Mouse (Mus musculus): ENCODE results near the gene Ntn4.

DNA sequence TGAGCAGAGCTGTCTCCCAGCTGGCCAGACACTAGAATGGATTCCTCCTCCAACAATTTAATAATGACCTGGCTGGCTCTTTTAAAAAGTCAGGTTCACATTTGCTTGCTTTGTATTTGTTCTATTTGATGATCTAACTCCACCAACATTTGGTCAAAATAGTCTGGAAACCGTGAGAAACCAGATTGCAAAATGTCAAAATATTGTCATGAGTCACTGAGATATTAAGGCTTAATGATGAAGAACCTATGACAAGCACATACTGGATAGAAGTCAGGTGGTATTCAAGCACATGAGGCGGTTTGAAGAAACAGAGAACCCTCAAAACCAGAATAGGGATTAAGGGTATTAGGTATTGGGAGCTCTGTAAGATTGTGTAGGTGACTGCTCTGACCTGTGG is 12.8 kb downstream of the Ntn4 start:
- TF ChIP-seq CTCF (IDR thresholded peaks at IDR 0.05; ENCODE audit: low read depth) (no peak), EP300 (optimal IDR thresholded peaks at IDR 0.05) (no peak)

Data from stomach, postnatal 0 days (tissue).